Mouse (Mus musculus): Measurements from ENCODE around the gene Zmynd19. TPM values are rescaled to one million over a fixed set of nuclear protein-coding genes. Genes with fewer than 3 reads are reported as not detected.

The Zmynd19 gene
- total RNA-seq, 2 experiments from 2014 or later, result 15.8 to 19.6 TPM

DNA sequence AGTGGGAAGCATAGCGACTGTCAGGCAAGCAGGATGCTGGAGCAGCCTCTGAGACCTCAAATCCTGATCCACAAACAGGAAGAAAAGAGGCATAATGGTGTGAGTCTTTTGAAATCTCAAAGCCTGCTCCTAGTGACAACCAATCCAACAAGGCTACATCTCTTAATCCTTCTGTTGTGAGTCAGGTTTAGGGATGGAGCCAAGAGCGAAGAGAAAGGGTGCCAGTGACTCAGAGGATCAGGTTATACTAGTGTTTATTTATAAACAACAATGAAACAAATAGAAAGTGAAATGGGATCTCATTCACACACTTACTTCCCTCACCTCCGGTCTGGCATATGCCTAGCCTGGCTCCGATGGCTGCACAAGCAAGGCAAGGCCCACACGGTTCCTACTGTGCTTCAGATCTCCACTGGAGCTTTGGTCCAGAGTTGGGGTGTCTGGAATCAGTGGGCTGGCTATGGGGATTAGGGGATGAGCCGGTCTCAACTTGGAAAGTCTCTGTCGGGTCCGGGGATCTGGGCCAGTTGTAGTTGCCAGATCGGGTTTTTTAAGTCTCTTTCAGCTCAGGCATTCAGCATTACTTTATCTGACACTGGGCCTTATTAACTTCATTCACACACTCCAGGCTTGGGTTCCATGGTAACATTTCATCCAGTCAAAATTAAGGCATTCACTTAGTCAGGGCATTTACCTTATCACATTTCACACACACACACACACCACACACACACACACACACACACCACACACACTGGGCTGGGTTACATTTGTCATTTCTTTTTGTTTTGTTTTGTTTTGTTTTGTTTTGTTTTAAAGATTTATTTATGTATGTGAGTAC is 54.6 kb downstream of the Zmynd19 start:
- no peak for DNase-seq
- intact Hi-C loops (cut with DNase I; ENCODE audit: low total_unique reads), result no loop called here

DNA sequence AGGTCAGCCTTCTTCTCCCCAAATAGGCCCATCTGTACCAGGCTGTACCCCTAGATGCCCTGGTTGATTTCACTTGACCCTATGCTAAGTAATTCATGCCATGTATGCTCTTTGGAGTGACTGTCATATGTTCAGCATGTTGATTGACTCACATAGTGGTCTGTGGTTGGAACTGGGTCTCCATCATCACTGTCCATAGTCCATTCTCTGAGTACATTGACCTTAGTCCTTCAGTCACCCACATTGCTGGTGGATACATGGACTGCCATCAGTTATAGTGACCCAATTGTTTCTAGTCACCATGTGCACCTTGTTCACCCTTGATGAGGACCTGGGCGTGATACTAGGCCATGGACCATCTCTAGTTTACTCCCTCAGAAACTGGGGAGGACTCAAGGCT is 57.2 kb downstream of the Zmynd19 start:
- intact Hi-C loops (cut with DNase I; ENCODE audit: low total_unique reads), result no loop called here
- no peak for DNase-seq

DNA sequence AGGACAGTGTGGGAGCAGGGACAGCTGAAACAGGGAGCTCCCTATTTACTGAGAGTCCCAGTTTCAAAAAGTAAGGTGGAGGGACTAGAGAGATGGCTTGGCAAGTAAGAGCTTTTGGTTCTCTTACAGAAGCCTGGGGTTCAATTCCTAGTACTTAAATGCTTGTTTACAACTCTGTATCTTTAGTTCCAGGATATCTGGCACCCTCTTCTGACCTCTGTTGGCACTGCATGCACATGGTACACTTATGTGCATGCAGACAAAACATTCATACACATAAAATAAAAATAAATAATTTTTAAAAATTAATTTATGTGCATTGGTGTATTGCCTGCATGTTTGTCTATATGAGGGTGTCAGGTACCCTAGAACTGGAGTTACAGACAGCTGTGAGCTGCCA is 58.7 kb downstream of the Zmynd19 start:
- no peak for DNase-seq
- intact Hi-C loops (cut with DNase I; ENCODE audit: low total_unique reads), result no loop called here

Small RNA genes lying within 50 kb of the gene (microRNA-seq; reads per million reads assigned to microRNA genes)
- 0 reads per million in 2 experiments for gene Gm22875

Other genes starting within 250 kb of the Zmynd19 start
- under 1 TPM; 0.12 to 0.40 TPM for gene Cacna1b, start 186.6 kb upstream of the Zmynd19 start, total RNA-seq (2021)
- gene Ehmt1, start 30.2 kb upstream of the Zmynd19 start, total RNA-seq (2021), result 10 to 100 TPM; 31.6 to 32.5 TPM
- 1 to 10 TPM; 5.4 to 5.7 TPM for gene Arrdc1, start 14.5 kb upstream of the Zmynd19 start, total RNA-seq (2021)
- gene Dph7, start 12.6 kb downstream of the Zmynd19 start, total RNA-seq (2021), result 1 to 10 TPM; 4.1 to 4.8 TPM
- gene Mrpl41, start 25.3 kb downstream of the Zmynd19 start, total RNA-seq (2021), result 10 to 100 TPM; 40.9 to 46.3 TPM
- 10 to 100 TPM; 16.5 to 25.5 TPM for gene Pnpla7, start 26.2 kb downstream of the Zmynd19 start, total RNA-seq (2021)
- gene Nsmf, start 104.6 kb downstream of the Zmynd19 start, total RNA-seq (2021), result 10 to 100 TPM; 16.7 to 19.5 TPM
- not detected for gene Entpd8, start 130.5 kb downstream of the Zmynd19 start, total RNA-seq (2021)
- gene Noxa1, start 145.4 kb downstream of the Zmynd19 start, total RNA-seq (2021), result not detected
- gene Nrarp, start 231.0 kb downstream of the Zmynd19 start, total RNA-seq (2021), result 10 to 100 TPM; 11.3 to 13.6 TPM
- 1 to 10 TPM; 1.9 TPM for gene Tor4a, start 247.1 kb downstream of the Zmynd19 start, total RNA-seq (2021)

Measured in gastrocnemius, postnatal 14 days (tissue).